Mouse (Mus musculus) bone marrow, adult 2 months (tissue): ENCODE measurements around the gene Pln.

Experiments
- CTCF ChIP-seq: fragments of 200-500 bp; IDR thresholded peaks from 2 replicates; pipeline ENCODE4 v1.5.1; 2011; ENCODE audit warnings: low read length, control low read depth; ENCODE audit not compliant: control insufficient read depth, insufficient read depth
- POLR2A ChIP-seq: fragments of 200-500 bp; IDR thresholded peaks from 2 replicates; pipeline ENCODE4 v1.6.1; 2011; ENCODE audit warnings: low read depth, mild to moderate bottlenecking, control low read depth, low read length, borderline replicate concordance; ENCODE audit not compliant: control insufficient read depth

- no peak for TF ChIP-seq POLR2A
- no peak for TF ChIP-seq CTCF
Observed at GRCm38 (mm10) chr10:53359016-53359415, 21.5 kb downstream of the Pln start.
